Mouse (Mus musculus) embryonic facial prominence, embryonic 10.5 days (tissue): ENCODE data around the gene Snx32. TPM values are rescaled to one million over a fixed set of nuclear protein-coding genes. Genes with fewer than 3 reads are reported as not detected.

Experiments
- DNase-seq: peaks from one replicate; pipeline ENCODE4 v3.0.0-alpha.2; 2017; ENCODE audit warnings: low spot score
- H3K27ac ChIP-seq: fragments of 300-500 bp; sonication (generic); replicated peaks from 2 replicates; pipeline ENCODE4 v1.5.1; 2016; ENCODE audit warnings: mild to moderate bottlenecking
- H3K27me3 ChIP-seq: fragments of 300-500 bp; sonication (generic); replicated peaks from 2 replicates; pipeline ENCODE4 v1.6.1; 2016; ENCODE audit warnings: low read depth, mild to moderate bottlenecking; ENCODE audit not compliant: poor library complexity, severe bottlenecking
- H3K36me3 ChIP-seq: fragments of 300-500 bp; sonication (generic); replicated peaks from 2 replicates; pipeline ENCODE4 v1.6.1; 2016; ENCODE audit warnings: mild to moderate bottlenecking, moderate library complexity
- H3K4me1 ChIP-seq: fragments of 300-500 bp; sonication (generic); 2 replicates; pipeline ENCODE4 v1.6.1; 2016
- H3K4me3 ChIP-seq: fragments of 300-500 bp; sonication (generic); 2 replicates; pipeline ENCODE4 v1.5.1; 2016; ENCODE audit warnings: mild to moderate bottlenecking, moderate library complexity
- H3K9me3 ChIP-seq: fragments of 300-500 bp; sonication (generic); 2 replicates; pipeline ENCODE4 v1.6.1; 2016; ENCODE audit warnings: mild to moderate bottlenecking
- WGBS: fragments of 180-500 bp; shearing (Covaris S2); methylation state at CpG from one replicate; pipeline ENCODE4 v1.1.7; 2016; 5-methylcytosine and 5-hydroxymethylcytosine counted together
- polyA plus RNA-seq: library from polyadenylated mRNA; unstranded; fragments of >200 nt; fragmentation: Nextera tagmentation; extraction: Ambion mirVana; gene quantifications from 2 replicates; pipeline ENCODE4 v1.2.1, GENCODE M21; 2016

The Snx32 gene
- polyA plus RNA-seq, 1 experiment from 2014 or later, result 8.4 TPM

GRCm38 (mm10) chr19:5457746-5458442, 52.4 kb downstream of the Snx32 start, which contains the start of gene Ccdc85b:
Ccdc85b (minus strand) TSS chr19:5457894.
- H3K4me3 ChIP-seq, result peak within 1 kb of the TSS; percentile 85
- 16% methylated on average over 14 of the region's 14 CpGs for WGBS
- peaks cover 52% of the 10 kb centered on the region for H3K4me1 ChIP-seq
- no peaks in the 10 kb centered on the region for H3K9me3 ChIP-seq
- H3K27ac ChIP-seq, result peak within 1 kb of the TSS; percentile 88
- peaks cover 29% of the 10 kb centered on the region for H3K36me3 ChIP-seq
- H3K27me3 ChIP-seq, result peaks cover 18% of the 10 kb centered on the region
- no peak for DNase-seq

- peak overlapping the region; percentile 88 for H3K27ac ChIP-seq
- H3K4me3 ChIP-seq, result peak overlapping the region; percentile 85
- DNase-seq, result peak; percentile 96
- peaks cover 52% of the 10 kb centered on the region for H3K4me1 ChIP-seq
- H3K36me3 ChIP-seq, result peaks cover 23% of the 10 kb centered on the region
- under 1% methylated on average over 70 of the region's 70 CpGs for WGBS
- H3K9me3 ChIP-seq, result no peaks in the 10 kb centered on the region
- H3K27me3 ChIP-seq, result peaks cover 18% of the 10 kb centered on the region
These were observed 53.2 kb downstream of the Snx32 start for GRCm38 (mm10) chr19:5456922-5457745.

GRCm38 (mm10) chr19:5456241-5456921, 54.0 kb downstream of the Snx32 start:
- H3K27ac ChIP-seq, result peak overlapping the region; percentile 88
- peaks cover 23% of the 10 kb centered on the region for H3K36me3 ChIP-seq
- H3K4me1 ChIP-seq, result peaks cover 48% of the 10 kb centered on the region
- H3K27me3 ChIP-seq, result peaks cover 20% of the 10 kb centered on the region
- WGBS, result 4% methylated on average over 26 of the region's 26 CpGs
- no peaks in the 10 kb centered on the region for H3K9me3 ChIP-seq
- peak overlapping the region; percentile 85 for H3K4me3 ChIP-seq
- DNase-seq, result peak; percentile 32

GRCm38 (mm10) chr19:5455568-5455967, 54.8 kb downstream of the Snx32 start:
- H3K9me3 ChIP-seq, result no peaks in the 10 kb centered on the region
- peaks cover 42% of the 10 kb centered on the region for H3K4me1 ChIP-seq
- WGBS, result 70% methylated on average over 8 of the region's 8 CpGs
- peaks cover 23% of the 10 kb centered on the region for H3K36me3 ChIP-seq
- H3K27ac ChIP-seq, result peak overlapping the region; percentile 88; the same call in 1 of the 2 replicates
- peak overlapping the region; percentile 85 for H3K4me3 ChIP-seq
- H3K27me3 ChIP-seq, result peaks cover 29% of the 10 kb centered on the region
- DNase-seq, result no peak

GRCm38 (mm10) chr19:5455037-5455436, 55.3 kb downstream of the Snx32 start:
- Histone ChIP-seq H3K4me1 (peaks cover 41% of the 10 kb centered on the region), H3K27ac (no peak overlapping the region), H3K9me3 (no peaks in the 10 kb centered on the region), H3K36me3 (peaks cover 23% of the 10 kb centered on the region), H3K4me3 (peak overlapping the region; percentile 85), H3K27me3 (peaks cover 34% of the 10 kb centered on the region)
- DNase-seq, result no peak
- 85% methylated on average over 12 of the region's 12 CpGs for WGBS

GRCm38 (mm10) chr19:5451766-5452165, 58.6 kb downstream of the Snx32 start:
- peaks cover 45% of the 10 kb centered on the region for H3K4me1 ChIP-seq
- H3K9me3 ChIP-seq, result no peaks in the 10 kb centered on the region
- no peak overlapping the region for H3K27ac ChIP-seq
- DNase-seq, result no peak
- H3K36me3 ChIP-seq, result peaks cover 23% of the 10 kb centered on the region
- 84% methylated on average over 6 of the region's 6 CpGs for WGBS
- no peak overlapping the region for H3K4me3 ChIP-seq
- peaks cover 49% of the 10 kb centered on the region for H3K27me3 ChIP-seq

- DNase-seq, result no peak
- Histone ChIP-seq H3K9me3 (no peaks in the 10 kb centered on the region), H3K4me1 (peaks cover 30% of the 10 kb centered on the region), H3K27ac (no peak overlapping the region), H3K4me3 (no peak overlapping the region), H3K36me3 (peaks cover 14% of the 10 kb centered on the region), H3K27me3 (peaks cover 70% of the 10 kb centered on the region)
- WGBS, result 91% methylated on average over 3 of the region's 3 CpGs
These were observed 60.7 kb downstream of the Snx32 start for GRCm38 (mm10) chr19:5449673-5450072.

- peak; percentile 54 for DNase-seq
- no peaks in the 10 kb centered on the region for H3K9me3 ChIP-seq
- peaks cover 27% of the 10 kb centered on the region for H3K4me1 ChIP-seq
- peak overlapping the region; percentile 64 for H3K4me3 ChIP-seq
- 6% methylated on average over 36 of the region's 36 CpGs for WGBS
- H3K27me3 ChIP-seq, result peaks cover 79% of the 10 kb centered on the region
- no peak overlapping the region for H3K27ac ChIP-seq
- H3K36me3 ChIP-seq, result peaks cover 2% of the 10 kb centered on the region; the same call in 1 of the 2 replicates
These were observed 61.8 kb downstream of the Snx32 start for GRCm38 (mm10) chr19:5448354-5449150.

GRCm38 (mm10) chr19:5447515-5448353, 62.6 kb downstream of the Snx32 start, which contains the start of gene Fosl1:
Fosl1 (plus strand) TSS chr19:5447547.
- Histone ChIP-seq H3K27ac (no peak within 1 kb of the TSS), H3K36me3 (0 out of 2 replicates have a peak, but pooled peaks cover under 1% of the 10 kb centered on the region), H3K4me1 (peaks cover 27% of the 10 kb centered on the region), H3K4me3 (peak within 1 kb of the TSS; percentile 64), H3K27me3 (peaks cover 79% of the 10 kb centered on the region), H3K9me3 (no peaks in the 10 kb centered on the region)
- WGBS, result under 1% methylated on average over 70 of the region's 70 CpGs
- peak; percentile 80 for DNase-seq

GRCm38 (mm10) chr19:5445747-5446146, 64.6 kb downstream of the Snx32 start:
- H3K4me3 ChIP-seq, result no peak overlapping the region
- no peak overlapping the region for H3K27ac ChIP-seq
- peaks cover 2% of the 10 kb centered on the region; the same call in 1 of the 2 replicates for H3K9me3 ChIP-seq
- H3K36me3 ChIP-seq, result no peaks in the 10 kb centered on the region
- H3K27me3 ChIP-seq, result peaks cover 69% of the 10 kb centered on the region
- WGBS, result 90% methylated on average over 5 of the region's 5 CpGs
- peaks cover 27% of the 10 kb centered on the region for H3K4me1 ChIP-seq
- no peak for DNase-seq

GRCm38 (mm10) chr19:5444954-5445353, 65.4 kb downstream of the Snx32 start:
- 33% methylated on average over 7 of the region's 7 CpGs for WGBS
- no peak overlapping the region for H3K4me3 ChIP-seq
- DNase-seq, result peak; percentile 21
- H3K27me3 ChIP-seq, result peaks cover 61% of the 10 kb centered on the region
- H3K9me3 ChIP-seq, result peaks cover 9% of the 10 kb centered on the region; the same call in 1 of the 2 replicates
- H3K27ac ChIP-seq, result no peak overlapping the region
- peaks cover 27% of the 10 kb centered on the region for H3K4me1 ChIP-seq
- H3K36me3 ChIP-seq, result no peaks in the 10 kb centered on the region
